Mouse (Mus musculus) limb, embryonic 11.5 days (tissue): ENCODE measurements at regions not wholly inside any gene's neighbourhood (a gene's known extent, or its start where the extent isn't known, plus 50 kb on each side); places are given as distances from the start of the nearest gene placed in this dataset.

Experiments
- ATAC-seq: fragments of 200-750 bp; cut with Nextera tagmentation; 2 replicates; pipeline ENCODE4 v1.8.0; 2017; ENCODE audit warnings: low read depth; ENCODE audit not compliant: insufficient number of reproducible peaks, low FRiP score, low TSS enrichment
- DNase-seq: peaks from one replicate; pipeline ENCODE4 v3.0.0-alpha.2; 2015; ENCODE audit warnings: low spot score
- H3K27ac ChIP-seq: fragments of 300-500 bp; sonication (generic); replicated peaks from 2 replicates; pipeline ENCODE4 v1.5.1; 2014; ENCODE audit warnings: low read depth, mild to moderate bottlenecking, low read length
- H3K27me3 ChIP-seq: fragments of 300-500 bp; sonication (generic); 2 replicates; pipeline ENCODE4 v1.6.1; 2014; ENCODE audit warnings: mild to moderate bottlenecking, low read length, mixed read lengths; ENCODE audit not compliant: control insufficient read depth, insufficient read depth
- H3K36me3 ChIP-seq: fragments of 300-500 bp; sonication (generic); 2 replicates; pipeline ENCODE4 v1.6.1; 2014; ENCODE audit warnings: mild to moderate bottlenecking, low read length, moderate library complexity, mixed read lengths; ENCODE audit not compliant: control insufficient read depth, insufficient read depth
- H3K4me1 ChIP-seq: fragments of 300-500 bp; sonication (generic); 2 replicates; pipeline ENCODE4 v1.6.1; 2014; ENCODE audit warnings: low read length, mixed read lengths; ENCODE audit not compliant: control insufficient read depth, insufficient read depth
- H3K4me2 ChIP-seq: fragments of 300-500 bp; sonication (generic); 2 replicates; pipeline ENCODE4 v1.6.1; 2014; ENCODE audit warnings: low read depth, mild to moderate bottlenecking, moderate library complexity; ENCODE audit not compliant: severe bottlenecking
- H3K4me3 ChIP-seq: fragments of 300-500 bp; sonication (generic); 2 replicates; pipeline ENCODE4 v1.5.1; 2014; ENCODE audit warnings: low read depth, low read length
- H3K9ac ChIP-seq: fragments of 300-500 bp; sonication (generic); 2 replicates; pipeline ENCODE4 v1.6.1; 2014; ENCODE audit warnings: mild to moderate bottlenecking, low read length
- H3K9me3 ChIP-seq: fragments of 300-500 bp; sonication (generic); 2 replicates; pipeline ENCODE4 v1.6.1; 2016; ENCODE audit warnings: low read length; ENCODE audit not compliant: control insufficient read depth
- WGBS: fragments of 180-500 bp; shearing (Covaris S2); extraction: QIAGEN DNeasy Blood & Tissue Kit; methylation state at CpG from one replicate; pipeline ENCODE4 v1.1.7; 2014; 5-methylcytosine and 5-hydroxymethylcytosine counted together

DNA sequence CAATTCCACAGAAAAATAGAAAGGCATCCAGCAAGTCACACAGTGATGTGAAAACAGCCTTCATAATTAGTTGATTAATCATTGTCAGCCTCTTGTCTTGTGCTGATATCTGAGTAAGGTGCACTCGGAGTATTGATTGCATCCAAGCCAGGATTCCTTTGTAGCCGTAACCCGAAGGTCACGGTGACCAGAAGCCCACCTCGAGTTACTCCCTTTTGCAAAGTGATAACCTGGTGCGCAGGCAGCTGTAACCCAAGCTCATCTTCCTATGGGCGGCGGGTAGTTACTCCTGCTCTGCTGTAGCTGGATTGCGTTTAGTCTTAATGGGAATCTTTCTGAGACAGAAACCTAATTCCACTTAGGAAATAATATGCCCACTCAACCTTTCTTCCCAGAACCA is 107.0 kb downstream of the Qrsl1 start:
- ATAC-seq: no peak
- Histone ChIP-seq H3K4me3 (no peak overlapping the region), H3K4me2 (no peak overlapping the region), H3K36me3 (no peaks in the 10 kb centered on the region), H3K4me1 (no peaks in the 10 kb centered on the region), H3K27me3 (no peaks in the 10 kb centered on the region), H3K9ac (no peak overlapping the region), H3K9me3 (no peaks in the 10 kb centered on the region), H3K27ac (no peak overlapping the region)
- WGBS: 81% methylated on average over 9 of the region's 9 CpGs
- no peak for DNase-seq

DNA sequence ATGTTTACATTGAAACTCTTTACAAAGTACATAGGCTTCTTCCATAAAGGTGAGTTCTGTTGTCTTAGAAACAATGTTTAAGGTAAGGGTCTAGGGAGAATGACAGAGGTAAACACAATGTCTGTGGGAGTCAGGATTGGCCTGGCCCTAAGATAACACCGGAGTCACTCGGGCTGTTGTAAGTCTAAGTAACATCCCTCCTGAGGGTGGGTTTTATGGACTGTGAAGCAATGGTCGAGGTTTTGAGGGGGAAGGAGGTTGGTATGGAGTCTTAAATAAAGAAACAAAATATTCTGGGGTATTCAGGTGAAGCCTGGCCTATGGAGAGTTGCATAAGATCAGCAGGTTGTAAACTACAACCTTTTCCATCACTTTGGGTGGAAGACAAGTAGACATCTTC is 101.5 kb downstream of the Qrsl1 start:
- no peaks in the 10 kb centered on the region for H3K36me3 ChIP-seq
- no peaks in the 10 kb centered on the region for H3K27me3 ChIP-seq
- DNase-seq (no peak), ATAC-seq (no peak)
- WGBS: 76% methylated on average over 3 of the region's 3 CpGs
- H3K9me3 ChIP-seq: no peaks in the 10 kb centered on the region
- H3K9ac ChIP-seq: no peak overlapping the region
- no peak overlapping the region for H3K4me2 ChIP-seq
- no peak overlapping the region for H3K27ac ChIP-seq
- no peaks in the 10 kb centered on the region for H3K4me1 ChIP-seq
- H3K4me3 ChIP-seq: no peak overlapping the region

DNA sequence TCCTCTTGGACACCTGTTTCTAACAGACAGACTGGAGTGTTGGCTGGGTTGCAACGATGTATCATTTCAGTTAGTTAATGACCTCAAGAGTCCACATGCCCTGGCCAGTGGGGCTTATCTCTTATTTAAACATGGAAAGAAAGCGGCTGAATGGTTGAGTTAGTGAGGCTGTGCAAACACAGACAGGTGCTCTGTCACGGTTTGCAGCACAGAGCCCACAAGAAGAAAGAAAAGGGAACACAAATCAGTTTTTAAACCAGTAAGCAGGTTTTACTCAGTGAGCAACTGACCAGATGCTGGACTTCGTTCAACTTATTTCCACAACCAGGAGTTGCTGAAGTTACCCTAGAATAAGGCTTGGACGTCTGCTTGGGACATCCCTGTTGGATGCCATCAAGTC is 86.3 kb downstream of the Qrsl1 start:
- ATAC-seq (no peak), DNase-seq (no peak)
- no peaks in the 10 kb centered on the region for H3K9me3 ChIP-seq
- no peak overlapping the region for H3K4me2 ChIP-seq
- 83% methylated on average over 5 of the region's 5 CpGs for WGBS
- H3K4me3 ChIP-seq: no peak overlapping the region
- H3K36me3 ChIP-seq: no peaks in the 10 kb centered on the region
- no peaks in the 10 kb centered on the region for H3K4me1 ChIP-seq
- H3K27me3 ChIP-seq: no peaks in the 10 kb centered on the region
- H3K9ac ChIP-seq: no peak overlapping the region
- no peak overlapping the region for H3K27ac ChIP-seq

DNA sequence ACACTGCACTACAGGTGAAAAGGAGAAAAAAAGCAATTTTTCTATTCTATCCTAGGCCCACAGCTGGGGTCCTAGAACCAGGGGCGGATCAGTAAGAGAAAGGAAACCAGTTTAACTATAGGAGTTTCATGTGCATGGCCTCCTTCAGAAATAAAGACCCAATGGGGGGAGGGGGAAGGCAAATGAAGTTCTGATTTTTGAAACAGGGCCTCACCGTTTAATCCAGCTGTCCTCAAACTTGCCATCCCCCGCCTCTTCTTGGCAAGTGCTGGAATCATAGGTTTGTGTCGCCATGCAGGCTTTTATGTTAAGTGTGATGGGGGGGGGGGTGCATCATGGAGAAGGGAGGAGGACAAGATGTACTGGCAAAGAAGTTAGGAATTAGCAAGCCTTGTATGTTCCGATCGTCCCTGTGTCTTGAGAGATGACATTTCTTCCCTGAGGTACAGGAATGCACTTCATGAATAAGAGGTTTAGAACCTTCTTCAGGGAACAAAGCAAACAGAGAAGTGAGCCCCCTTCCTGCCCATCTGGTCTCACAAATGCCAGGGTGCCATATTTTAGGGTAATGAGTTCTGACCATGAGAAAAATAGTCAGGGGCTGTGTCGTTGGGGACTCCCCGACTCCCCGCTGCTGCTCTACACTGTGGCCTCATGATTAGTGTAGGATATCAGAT is 83.9 kb downstream of the Qrsl1 start:
- no peaks in the 10 kb centered on the region for H3K9me3 ChIP-seq
- no peak overlapping the region for H3K27ac ChIP-seq
- H3K4me2 ChIP-seq: no peak overlapping the region
- 82% methylated on average over 9 of the region's 9 CpGs for WGBS
- no peak overlapping the region for H3K9ac ChIP-seq
- no peaks in the 10 kb centered on the region for H3K36me3 ChIP-seq
- H3K27me3 ChIP-seq: no peaks in the 10 kb centered on the region
- H3K4me1 ChIP-seq: no peaks in the 10 kb centered on the region
- no peak for DNase-seq
- no peak for ATAC-seq
- no peak overlapping the region for H3K4me3 ChIP-seq

DNA sequence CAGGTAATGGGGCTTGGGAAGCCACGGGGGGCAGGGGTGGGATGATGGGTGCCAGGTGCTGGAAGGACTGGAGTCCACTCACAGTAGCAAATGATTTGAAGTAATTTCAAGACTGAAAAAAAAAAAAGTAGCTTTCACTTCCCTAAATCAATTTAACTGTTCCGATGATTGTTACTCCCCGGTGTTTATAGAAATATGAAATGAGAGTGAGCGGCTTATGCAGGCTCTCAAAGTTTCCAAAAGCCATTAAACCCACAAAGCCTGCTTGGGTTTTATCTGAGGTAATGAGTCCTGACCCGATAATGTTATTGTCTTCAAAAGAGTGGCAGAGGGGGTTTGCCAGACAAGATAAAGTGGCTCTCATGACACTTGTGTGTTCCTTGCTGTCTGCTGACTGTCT is 82.9 kb downstream of the Qrsl1 start:
- Histone ChIP-seq H3K9ac (no peak overlapping the region), H3K27ac (no peak overlapping the region), H3K27me3 (no peaks in the 10 kb centered on the region), H3K4me3 (no peak overlapping the region), H3K9me3 (no peaks in the 10 kb centered on the region), H3K4me2 (no peak overlapping the region), H3K4me1 (no peaks in the 10 kb centered on the region), H3K36me3 (no peaks in the 10 kb centered on the region)
- DNase-seq (no peak), ATAC-seq (no peak)
- 78% methylated on average over 5 of the region's 5 CpGs for WGBS

DNA sequence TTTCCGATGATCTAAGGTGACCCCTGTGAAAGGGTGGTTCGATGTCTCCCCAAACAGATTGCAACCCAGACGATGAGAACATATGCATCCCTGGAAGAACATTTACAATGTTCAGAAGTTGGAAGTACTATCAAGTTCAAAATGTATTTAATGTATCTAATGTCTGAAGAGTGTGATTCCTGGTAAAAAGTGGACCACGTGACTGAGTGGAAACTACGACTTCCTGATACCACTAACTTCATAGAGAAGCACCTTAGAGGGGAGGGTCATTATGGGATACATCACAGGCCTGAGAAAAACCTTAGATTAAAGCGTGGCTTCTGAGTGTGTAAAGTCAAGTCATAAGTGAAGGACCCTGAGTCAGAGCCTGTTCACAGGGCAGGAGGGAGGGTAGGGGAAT is 82.1 kb downstream of the Qrsl1 start:
- no peaks in the 10 kb centered on the region for H3K9me3 ChIP-seq
- ATAC-seq (no peak), DNase-seq (no peak)
- H3K4me2 ChIP-seq: no peak overlapping the region
- H3K9ac ChIP-seq: no peak overlapping the region
- WGBS: 87% methylated on average over 6 of the region's 6 CpGs
- no peak overlapping the region for H3K27ac ChIP-seq
- no peaks in the 10 kb centered on the region for H3K36me3 ChIP-seq
- no peak overlapping the region for H3K4me3 ChIP-seq
- no peaks in the 10 kb centered on the region for H3K27me3 ChIP-seq
- no peaks in the 10 kb centered on the region for H3K4me1 ChIP-seq

DNA sequence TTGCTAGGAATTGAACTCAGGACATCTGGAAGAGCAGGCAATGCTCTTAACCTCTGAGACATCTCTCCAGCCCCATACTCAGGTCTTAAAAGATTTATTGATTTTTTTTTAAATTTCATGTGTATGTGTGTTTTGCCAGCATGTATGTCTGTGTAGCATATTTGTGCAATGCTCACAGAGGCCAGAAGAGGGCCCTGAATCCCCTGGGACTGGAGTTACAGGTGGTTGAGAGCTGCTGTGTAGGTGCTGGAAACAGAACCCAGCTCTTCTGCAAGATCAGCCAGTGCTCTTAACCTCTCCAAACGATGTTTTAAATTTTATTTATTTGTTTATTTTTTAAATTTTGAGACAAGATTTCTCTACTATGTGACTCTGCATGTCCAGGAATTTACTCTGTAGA is 78.9 kb downstream of the Qrsl1 start:
- ATAC-seq (no peak), DNase-seq (no peak)
- no peak overlapping the region for H3K9ac ChIP-seq
- no peaks in the 10 kb centered on the region for H3K36me3 ChIP-seq
- WGBS: 69% methylated on average over 1 of the region's 1 CpGs
- no peak overlapping the region for H3K4me3 ChIP-seq
- no peaks in the 10 kb centered on the region for H3K4me1 ChIP-seq
- no peaks in the 10 kb centered on the region; the same call in 1 of the 2 replicates for H3K9me3 ChIP-seq
- H3K4me2 ChIP-seq: no peak overlapping the region
- no peak overlapping the region for H3K27ac ChIP-seq
- H3K27me3 ChIP-seq: no peaks in the 10 kb centered on the region

DNA sequence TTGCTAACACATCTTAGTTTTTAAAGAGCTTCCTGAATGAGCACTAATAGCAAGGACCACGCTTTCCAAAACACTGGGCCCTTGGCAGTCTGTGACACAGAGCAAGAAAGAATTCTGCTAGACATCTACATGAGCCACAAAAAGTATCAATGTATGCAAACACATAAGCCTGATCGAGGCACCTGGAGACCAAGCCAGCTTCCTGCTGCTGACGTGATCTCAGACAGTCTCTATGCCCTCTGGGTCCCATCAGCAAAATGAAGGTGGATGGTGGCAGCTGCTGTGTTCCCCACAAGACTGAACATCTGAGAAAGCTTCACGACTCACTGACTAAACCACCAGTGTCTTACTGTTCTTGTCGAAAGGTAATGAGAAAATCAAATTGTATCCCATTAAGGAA is 77.5 kb downstream of the Qrsl1 start:
- no peaks in the 10 kb centered on the region for H3K36me3 ChIP-seq
- ATAC-seq: no peak
- WGBS: 87% methylated on average over 5 of the region's 5 CpGs

More for the DNA sequence above, 77.5 kb downstream of the Qrsl1 start:
- Histone ChIP-seq H3K4me3 (no peak overlapping the region), H3K4me2 (no peak overlapping the region), H3K27ac (no peak overlapping the region), H3K9ac (no peak overlapping the region), H3K27me3 (no peaks in the 10 kb centered on the region), H3K4me1 (no peaks in the 10 kb centered on the region), H3K9me3 (no peaks in the 10 kb centered on the region; the same call in 1 of the 2 replicates)
- DNase-seq: no peak
